Mouse (Mus musculus) kidney, postnatal 0 days (tissue): ENCODE results near the gene Apex1. TPM values are rescaled to one million over a fixed set of nuclear protein-coding genes. Genes with fewer than 3 reads are reported as not detected.

Experiments
- ATAC-seq: fragments of 200-750 bp; cut with Nextera tagmentation; replicated peaks from 2 replicates; pipeline ENCODE4 v1.8.0; 2017; ENCODE audit warnings: low read depth, moderate number of reproducible peaks, moderate TSS enrichment, moderate library complexity; ENCODE audit not compliant: low FRiP score
- DNase-seq: peaks from one replicate; pipeline ENCODE4 v3.0.0-alpha.2; 2016; ENCODE audit warnings: low spot score
- H3K27ac ChIP-seq: fragments of 300-500 bp; sonication (generic); 2 replicates; pipeline ENCODE4 v1.5.1; 2014; ENCODE audit warnings: mild to moderate bottlenecking
- H3K27me3 ChIP-seq: fragments of 300-500 bp; sonication (generic); 2 replicates; pipeline ENCODE4 v1.6.1; 2014; ENCODE audit warnings: low read length, mixed read lengths; ENCODE audit not compliant: insufficient read depth
- H3K36me3 ChIP-seq: fragments of 300-500 bp; sonication (generic); 2 replicates; pipeline ENCODE4 v1.6.1; 2014; ENCODE audit warnings: low read length, mixed read lengths; ENCODE audit not compliant: insufficient read depth
- H3K4me1 ChIP-seq: fragments of 300-500 bp; sonication (generic); replicated peaks from 2 replicates; pipeline ENCODE4 v1.6.1; 2014; ENCODE audit warnings: antibody characterized with exemption, low read length, mixed read lengths; ENCODE audit not compliant: insufficient read depth
- H3K4me2 ChIP-seq: fragments of 300-500 bp; sonication (generic); 2 replicates; pipeline ENCODE4 v1.6.1; 2014; ENCODE audit warnings: mild to moderate bottlenecking, low read length, moderate library complexity, mixed read lengths
- H3K4me3 ChIP-seq: fragments of 300-500 bp; sonication (generic); replicated peaks from 2 replicates; pipeline ENCODE4 v1.5.1; 2014; ENCODE audit warnings: low read depth, low read length
- H3K9ac ChIP-seq: fragments of 300-500 bp; sonication (generic); 2 replicates; pipeline ENCODE4 v1.6.1; 2014; ENCODE audit warnings: low read depth, low read length
- H3K9me3 ChIP-seq: fragments of 300-500 bp; sonication (generic); replicated peaks from 2 replicates; pipeline ENCODE4 v1.6.1; 2016; ENCODE audit warnings: low read length, inconsistent platforms, mixed read lengths
- CTCF ChIP-seq: IDR thresholded peaks from 2 replicates; pipeline ENCODE4 v1.5.1; 2016; ENCODE audit warnings: antibody characterized with exemption, low read depth, mild to moderate bottlenecking, moderate library complexity
- WGBS: fragments of 180-500 bp; shearing (Covaris S2); extraction: QIAGEN DNeasy Blood & Tissue Kit; methylation state at CpG from one replicate; pipeline ENCODE4 v1.1.7; 2014; 5-methylcytosine and 5-hydroxymethylcytosine counted together
- polyA plus RNA-seq: library from polyadenylated mRNA; unstranded; fragments of >200 nt; fragmentation: Nextera tagmentation; extraction: Ambion mirVana; gene quantifications from 2 replicates; pipeline ENCODE4 v1.2.1, GENCODE M21; 2015

Apex1 gene
- 211 and 212 TPM in 2 replicates for polyA plus RNA-seq

- TF ChIP-seq CTCF: no peak
- no peaks in the 10 kb centered on the region for H3K9me3 ChIP-seq
- peak within 1 kb of the TSS; percentile 74 for H3K9ac ChIP-seq
- peaks cover 23% of the 10 kb centered on the region for H3K36me3 ChIP-seq
- no peaks in the 10 kb centered on the region for H3K27me3 ChIP-seq
- ATAC-seq (peak; percentile 97), DNase-seq (peak; percentile 98)
- peak within 1 kb of the TSS; percentile 60 for H3K4me3 ChIP-seq
- H3K4me2 ChIP-seq: peak within 1 kb of the TSS; percentile 85
- H3K27ac ChIP-seq: peak within 1 kb of the TSS; percentile 95
- WGBS: under 1% methylated on average over 57 of the region's 57 CpGs
- 0 out of 2 replicates have a peak, but pooled peaks cover 5% of the 10 kb centered on the region for H3K4me1 ChIP-seq
These were observed at the start of gene Apex1, which contains the start of gene Osgep for GRCm38 (mm10) chr14:50924281-50925064. Apex1 (plus strand) TSS chr14:50924968. Osgep (minus strand) TSS chr14:50924893.

- TF ChIP-seq CTCF: no peak
- 79% methylated on average over 3 of the region's 3 CpGs for WGBS
- no peak for ATAC-seq
- Histone ChIP-seq H3K4me2 (no peak overlapping the region), H3K4me1 (no peaks in the 10 kb centered on the region), H3K27me3 (no peaks in the 10 kb centered on the region), H3K36me3 (no peaks in the 10 kb centered on the region), H3K9me3 (no peaks in the 10 kb centered on the region), H3K27ac (no peak overlapping the region), H3K4me3 (no peak overlapping the region), H3K9ac (no peak overlapping the region)
- no peak for DNase-seq
These were observed 49.6 kb upstream of the Apex1 start for GRCm38 (mm10) chr14:50875175-50875574.

- ATAC-seq (no peak), DNase-seq (no peak)
- H3K9me3 ChIP-seq: no peaks in the 10 kb centered on the region
- WGBS: 72% methylated on average over 6 of the region's 6 CpGs
- no peak overlapping the region for H3K27ac ChIP-seq
- H3K4me2 ChIP-seq: no peak overlapping the region
- H3K4me3 ChIP-seq: no peak overlapping the region
- no peaks in the 10 kb centered on the region for H3K36me3 ChIP-seq
- H3K4me1 ChIP-seq: no peaks in the 10 kb centered on the region
- no peak for TF ChIP-seq CTCF
- H3K27me3 ChIP-seq: no peaks in the 10 kb centered on the region
- H3K9ac ChIP-seq: no peak overlapping the region
These were observed 49.1 kb upstream of the Apex1 start for GRCm38 (mm10) chr14:50875591-50876230.

GRCm38 (mm10) chr14:50876236-50876950, 48.4 kb upstream of the Apex1 start:
- 84% methylated on average over 6 of the region's 6 CpGs for WGBS

GRCm38 (mm10) chr14:50891621-50892020, 33.1 kb upstream of the Apex1 start:
- no peak overlapping the region for H3K4me2 ChIP-seq
- H3K9ac ChIP-seq: no peak overlapping the region
- 91% methylated on average over 8 of the region's 8 CpGs for WGBS
- H3K4me3 ChIP-seq: no peak overlapping the region
- H3K9me3 ChIP-seq: no peaks in the 10 kb centered on the region
- no peaks in the 10 kb centered on the region for H3K27me3 ChIP-seq
- TF ChIP-seq CTCF: no peak
- H3K36me3 ChIP-seq: no peaks in the 10 kb centered on the region
- ATAC-seq (no peak), DNase-seq (no peak)
- no peak overlapping the region for H3K27ac ChIP-seq
- no peaks in the 10 kb centered on the region for H3K4me1 ChIP-seq

More at GRCm38 (mm10) chr14:50876236-50876950, 48.4 kb upstream of the Apex1 start:
- Histone ChIP-seq H3K27me3 (no peaks in the 10 kb centered on the region), H3K27ac (no peak overlapping the region), H3K4me2 (no peak overlapping the region), H3K4me3 (no peak overlapping the region), H3K9ac (no peak overlapping the region), H3K4me1 (no peaks in the 10 kb centered on the region), H3K36me3 (no peaks in the 10 kb centered on the region), H3K9me3 (no peaks in the 10 kb centered on the region)
- ATAC-seq (no peak), DNase-seq (no peak)
- TF ChIP-seq CTCF: no peak

- no peaks in the 10 kb centered on the region for H3K36me3 ChIP-seq
- no peaks in the 10 kb centered on the region for H3K9me3 ChIP-seq
- no peak overlapping the region for H3K27ac ChIP-seq
- H3K27me3 ChIP-seq: no peaks in the 10 kb centered on the region
- no peak overlapping the region for H3K9ac ChIP-seq
- TF ChIP-seq CTCF: no peak
- H3K4me2 ChIP-seq: no peak overlapping the region
- no peaks in the 10 kb centered on the region for H3K4me1 ChIP-seq
- DNase-seq (no peak), ATAC-seq (no peak)
- no peak overlapping the region for H3K4me3 ChIP-seq
- WGBS: 77% methylated on average over 7 of the region's 7 CpGs
These were observed 32.7 kb upstream of the Apex1 start for GRCm38 (mm10) chr14:50892091-50892490.
